Mouse (Mus musculus): ENCODE results near the gene Myo1a.

DNA sequence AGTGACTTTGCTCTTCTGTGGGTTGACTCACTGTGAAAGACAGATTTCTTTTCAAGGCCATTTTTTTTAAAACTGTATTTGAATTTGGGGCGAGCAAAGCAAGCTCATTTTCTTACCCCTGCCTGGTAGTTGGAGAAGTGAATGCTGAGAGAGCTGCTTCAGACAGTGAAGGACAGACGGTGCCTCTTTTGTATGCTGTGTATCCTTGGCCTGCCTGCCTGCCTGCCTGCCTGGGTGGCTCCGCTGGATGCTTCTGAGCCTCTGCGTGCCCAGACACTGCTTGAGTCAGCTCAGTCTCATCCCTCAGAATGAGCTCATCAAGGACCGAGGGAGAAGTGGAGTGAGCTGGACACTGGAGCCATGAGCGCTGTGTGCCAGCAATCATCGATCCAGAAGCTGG, 6.0 kb upstream of the Myo1a start:
- no peak for TF ChIP-seq CTCF (IDR thresholded peaks at IDR 0.05; ENCODE audit: extremely low read depth, insufficient read depth, insufficient read length, insufficient replicate concordance)
- TF ChIP-seq POLR2A (IDR thresholded peaks at IDR 0.05; ENCODE audit: low read depth, low read length) = no peak
